Mouse (Mus musculus): ENCODE measurements around the gene Cog3. TPM values are rescaled to one million over a fixed set of nuclear protein-coding genes. Genes with fewer than 3 reads are reported as not detected.
"Not testable (repeated sequence)": the region's sequence is repeated elsewhere in the genome, so short reads cannot be mapped to it uniquely, and the experiment has no call there.

Gene Cog3
- polyA plus RNA-seq (2012; rRNA removed) = 9.8 and 12.9 TPM in 2 replicates

- WGBS = under 1% methylated on average over 78 of the region's 78 CpGs
- peak; percentile 81 for DNase-seq (ENCODE audit: low read depth, low spot score)
Observed at GRCm38 (mm10) chr14:75753991-75754817, at the start of gene Cog3. Gene Cog3 (minus strand): TSS chr14:75754517.

GRCm38 (mm10) chr14:75797769-75798386 is 43.6 kb upstream of the Cog3 start:
- no peak for DNase-seq (ENCODE audit: low read depth, low spot score)
- 49% methylated on average over 5 of the region's 5 CpGs for WGBS

- DNase-seq (ENCODE audit: low read depth, low spot score) = no peak
- WGBS = 91% methylated on average over 4 of the region's 4 CpGs
Observed at GRCm38 (mm10) chr14:75795918-75796317, 41.6 kb upstream of the Cog3 start.

- DNase-seq (ENCODE audit: low read depth, low spot score) = no peak
- WGBS = 60% methylated on average over 5 of the region's 5 CpGs
Observed at GRCm38 (mm10) chr14:75794726-75795125, 40.4 kb upstream of the Cog3 start.

- DNase-seq (ENCODE audit: low read depth, low spot score) = no peak
Observed at GRCm38 (mm10) chr14:75794324-75794723, 40.0 kb upstream of the Cog3 start.

GRCm38 (mm10) chr14:75793110-75793509 is 38.8 kb upstream of the Cog3 start:
- DNase-seq (ENCODE audit: low read depth, low spot score) = no peak
- WGBS = 86% methylated on average over 4 of the region's 4 CpGs

More at GRCm38 (mm10) chr14:75794324-75794723, 40.0 kb upstream of the Cog3 start:
- WGBS = 63% methylated on average over 6 of the region's 6 CpGs

GRCm38 (mm10) chr14:75791372-75791771 is 37.1 kb upstream of the Cog3 start:
- WGBS = 39% methylated on average over 3 of the region's 3 CpGs
- no peak for DNase-seq (ENCODE audit: low read depth, low spot score)

- no peak for DNase-seq (ENCODE audit: low read depth, low spot score)
- 63% methylated on average over 3 of the region's 3 CpGs for WGBS
Observed at GRCm38 (mm10) chr14:75790411-75790996, 36.2 kb upstream of the Cog3 start.

GRCm38 (mm10) chr14:75789291-75789690 is 35.0 kb upstream of the Cog3 start:
- 80% methylated on average over 6 of the region's 6 CpGs for WGBS
- no peak for DNase-seq (ENCODE audit: low read depth, low spot score)

GRCm38 (mm10) chr14:75787794-75788175 is 33.5 kb upstream of the Cog3 start:
- WGBS = 41% methylated on average over 7 of the region's 7 CpGs
- no peak for DNase-seq (ENCODE audit: low read depth, low spot score)

- peak; percentile 81 for DNase-seq (ENCODE audit: low read depth, low spot score)
- 3% methylated on average over 51 of the region's 51 CpGs for WGBS
Observed at GRCm38 (mm10) chr14:75786868-75787793, 32.8 kb upstream of the Cog3 start, which contains the start of gene Slc25a30. Gene Slc25a30 (minus strand): TSS chr14:75787037.

GRCm38 (mm10) chr14:75786424-75786867 is 32.1 kb upstream of the Cog3 start:
- no peak for DNase-seq (ENCODE audit: low read depth, low spot score)
- 2% methylated on average over 31 of the region's 31 CpGs for WGBS

- WGBS = 89% methylated on average over 4 of the region's 4 CpGs
- no peak for DNase-seq (ENCODE audit: low read depth, low spot score)
Observed at GRCm38 (mm10) chr14:75779913-75780312, 25.6 kb upstream of the Cog3 start.

GRCm38 (mm10) chr14:75776637-75777036 is 22.3 kb upstream of the Cog3 start:
- WGBS = 94% methylated on average over 8 of the region's 8 CpGs
- no peak for DNase-seq (ENCODE audit: low read depth, low spot score)

GRCm38 (mm10) chr14:75773431-75773830 is 19.1 kb upstream of the Cog3 start:
- DNase-seq (ENCODE audit: low read depth, low spot score) = no peak
- WGBS = 92% methylated on average over 8 of the region's 8 CpGs

GRCm38 (mm10) chr14:75772407-75772806 is 18.1 kb upstream of the Cog3 start:
- 95% methylated on average over 3 of the region's 3 CpGs for WGBS
- not testable (repeated sequence) for DNase-seq (ENCODE audit: low read depth, low spot score)

- WGBS = 76% methylated on average over 8 of the region's 8 CpGs
- no peak for DNase-seq (ENCODE audit: low read depth, low spot score)
Observed at GRCm38 (mm10) chr14:75771101-75771501, 16.8 kb upstream of the Cog3 start.

- DNase-seq (ENCODE audit: low read depth, low spot score) = no peak
- WGBS = 83% methylated on average over 9 of the region's 9 CpGs
Observed at GRCm38 (mm10) chr14:75769334-75769733, 15.0 kb upstream of the Cog3 start.

- no peak for DNase-seq (ENCODE audit: low read depth, low spot score)
- WGBS = 2% methylated on average over 1 of the region's 1 CpGs
Observed at GRCm38 (mm10) chr14:75768275-75768608, 13.9 kb upstream of the Cog3 start.
